Mouse (Mus musculus): ENCODE measurements around the gene Trem3. TPM values are rescaled to one million over a fixed set of nuclear protein-coding genes. Genes with fewer than 3 reads are reported as not detected.
A peak's percentile ranks its signal among the peaks of the same experiment; 100 is the strongest.

The Trem3 gene
- polyA plus RNA-seq, 1 experiment: not detected

DNA sequence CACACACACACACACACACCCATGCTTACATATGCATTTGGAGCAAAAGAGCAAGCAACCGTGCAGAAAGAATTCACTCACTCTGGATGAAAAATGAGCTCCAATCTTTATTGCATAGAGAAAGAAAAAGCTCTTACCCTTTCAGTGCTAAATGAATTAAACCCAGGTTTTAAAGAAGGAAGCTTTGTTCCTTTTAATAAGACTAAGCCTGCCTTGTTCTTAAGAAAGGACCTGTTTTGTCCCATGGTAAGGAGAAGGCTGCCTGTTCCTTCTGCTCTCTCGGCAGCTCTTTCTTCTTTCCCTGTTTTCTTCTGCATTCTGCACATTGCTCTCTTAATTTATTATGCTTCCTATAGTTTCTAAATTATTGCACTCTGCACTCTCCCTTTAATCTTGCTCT is 18.6 kb downstream of the Trem3 start:
- TF ChIP-seq GATA1 (IDR thresholded peaks at IDR 0.05; ENCODE audit: low read length) (no peak), TAL1 (IDR thresholded peaks at IDR 0.05; ENCODE audit: low read length) (no peak)
- peaks cover 71% of the 10 kb centered on the region for H3K4me1 ChIP-seq (ENCODE audit: control insufficient read depth)
- no peaks in the 10 kb centered on the region for H3K27me3 ChIP-seq (ENCODE audit: control insufficient read depth)
- peaks cover 16% of the 10 kb centered on the region for H3K36me3 ChIP-seq (ENCODE audit: control insufficient read depth)
- H3K9me3 ChIP-seq (ENCODE audit: control insufficient read depth, low read length): no peaks in the 10 kb centered on the region
- H3K4me3 ChIP-seq (replicated peaks): no peak overlapping the region

DNA sequence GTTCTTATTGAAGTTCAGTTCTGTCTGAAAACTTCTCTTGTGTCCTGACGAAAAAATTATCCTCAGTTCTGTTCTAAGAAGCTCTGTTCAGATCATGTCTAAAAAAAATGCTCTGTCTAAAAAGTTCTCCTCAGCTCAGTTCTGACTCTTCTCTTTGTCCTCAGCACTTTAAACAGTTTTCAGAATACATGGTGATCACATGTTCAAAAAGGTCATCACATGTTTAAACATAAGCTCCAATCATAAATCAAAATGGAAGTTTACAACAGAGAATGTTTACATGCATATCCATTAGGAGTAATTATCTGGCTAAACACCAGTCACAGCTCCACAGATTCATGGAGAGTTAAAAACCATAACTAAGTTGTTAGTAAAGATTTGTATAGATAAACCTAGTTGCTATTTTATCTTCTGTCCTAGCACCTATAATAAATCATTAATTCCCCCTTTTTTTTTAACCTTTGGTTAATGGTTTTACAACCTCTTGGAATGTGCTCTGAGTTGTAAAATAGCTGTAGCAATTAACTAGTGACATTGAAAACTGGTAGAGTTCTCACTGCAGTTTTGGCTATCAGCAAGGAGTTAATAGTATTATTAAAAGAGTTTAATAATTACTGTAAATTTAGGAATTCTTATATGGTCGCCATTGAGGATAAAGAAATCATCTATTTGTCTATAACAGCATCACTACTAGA is 19.2 kb downstream of the Trem3 start:
- no peaks in the 10 kb centered on the region for H3K27me3 ChIP-seq (ENCODE audit: control insufficient read depth)
- H3K4me1 ChIP-seq (ENCODE audit: control insufficient read depth): peaks cover 78% of the 10 kb centered on the region
- no peaks in the 10 kb centered on the region for H3K9me3 ChIP-seq (ENCODE audit: control insufficient read depth, low read length)
- TF ChIP-seq TAL1 (IDR thresholded peaks at IDR 0.05; ENCODE audit: low read length) (no peak), GATA1 (IDR thresholded peaks at IDR 0.05; ENCODE audit: low read length) (no peak)
- H3K4me3 ChIP-seq (replicated peaks): no peak overlapping the region
- H3K36me3 ChIP-seq (ENCODE audit: control insufficient read depth): peaks cover 16% of the 10 kb centered on the region

DNA sequence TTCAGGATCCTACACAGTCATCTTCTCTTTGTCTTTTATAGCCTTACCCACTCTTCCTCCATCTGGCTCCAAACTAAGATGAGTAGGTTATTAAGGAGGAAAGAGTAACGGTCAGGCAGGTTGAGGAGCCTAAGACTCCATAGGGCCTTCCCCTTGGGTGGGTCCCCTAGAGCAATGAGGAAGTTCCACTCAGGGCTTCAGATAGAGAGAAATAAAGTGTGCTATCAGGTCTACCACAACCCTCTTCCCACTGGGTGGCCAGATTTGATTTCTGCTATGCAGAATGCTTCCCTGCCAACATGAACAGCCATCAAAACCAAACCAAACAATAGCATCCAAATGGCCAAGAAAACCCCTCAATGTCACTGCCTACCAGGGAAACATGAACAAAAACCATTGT is 20.0 kb downstream of the Trem3 start:
- peaks cover 16% of the 10 kb centered on the region for H3K36me3 ChIP-seq (ENCODE audit: control insufficient read depth)
- no peaks in the 10 kb centered on the region for H3K27me3 ChIP-seq (ENCODE audit: control insufficient read depth)
- TF ChIP-seq TAL1 (IDR thresholded peaks at IDR 0.05; ENCODE audit: low read length) (no peak), GATA1 (IDR thresholded peaks at IDR 0.05; ENCODE audit: low read length) (no peak)
- H3K9me3 ChIP-seq (ENCODE audit: control insufficient read depth, low read length): no peaks in the 10 kb centered on the region; the same call in 1 of the 2 replicates
- H3K4me3 ChIP-seq (replicated peaks): no peak overlapping the region
- peaks cover 86% of the 10 kb centered on the region for H3K4me1 ChIP-seq (ENCODE audit: control insufficient read depth)

DNA sequence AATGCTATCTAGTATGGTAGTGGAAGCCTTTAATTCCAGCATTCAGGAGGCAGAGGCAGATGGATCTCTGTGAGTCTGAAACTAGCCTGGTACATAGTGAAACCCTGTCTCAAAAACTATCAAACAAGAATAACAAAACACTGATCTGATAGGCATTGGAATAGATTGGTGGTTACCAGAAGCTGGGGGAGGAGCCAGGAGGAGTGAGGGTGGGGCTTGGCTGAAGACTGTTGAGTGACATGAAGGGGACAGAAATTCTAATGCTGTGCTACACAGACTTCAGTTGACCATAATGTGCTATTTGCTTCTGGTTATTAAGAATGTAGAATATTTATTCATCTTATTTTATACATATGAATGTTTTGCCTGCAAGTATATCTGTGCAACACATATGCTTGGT is 20.7 kb downstream of the Trem3 start:
- peaks cover 20% of the 10 kb centered on the region for H3K36me3 ChIP-seq (ENCODE audit: control insufficient read depth)
- H3K27me3 ChIP-seq (ENCODE audit: control insufficient read depth): no peaks in the 10 kb centered on the region
- no peak overlapping the region for H3K4me3 ChIP-seq (replicated peaks)
- peaks cover 4% of the 10 kb centered on the region for H3K9me3 ChIP-seq (ENCODE audit: control insufficient read depth, low read length)
- no peak for TF ChIP-seq TAL1 (IDR thresholded peaks at IDR 0.05; ENCODE audit: low read length)
- TF ChIP-seq GATA1 (IDR thresholded peaks at IDR 0.05; ENCODE audit: low read length): no peak
- peaks cover 91% of the 10 kb centered on the region for H3K4me1 ChIP-seq (ENCODE audit: control insufficient read depth)

DNA sequence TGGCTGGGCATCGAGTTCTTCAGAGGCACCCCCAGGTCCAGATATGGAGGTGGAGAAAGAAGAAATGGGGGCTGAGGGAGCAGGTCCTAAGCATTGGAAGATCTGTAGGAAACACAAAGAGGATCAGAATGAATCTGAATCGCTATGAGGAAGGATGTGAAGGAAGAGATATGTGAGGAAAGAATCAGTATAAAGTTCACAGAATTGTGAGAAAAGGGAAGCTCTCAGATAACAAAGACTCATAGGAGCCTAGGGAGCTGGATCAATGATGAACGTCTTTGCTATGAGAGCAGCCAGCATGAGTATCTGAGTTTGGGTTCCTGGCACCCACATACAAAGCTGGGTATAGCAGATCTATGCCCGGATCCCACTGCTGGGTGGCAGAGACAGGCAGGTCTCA is 22.3 kb downstream of the Trem3 start:
- peaks cover 5% of the 10 kb centered on the region for H3K9me3 ChIP-seq (ENCODE audit: control insufficient read depth, low read length)
- H3K27me3 ChIP-seq (ENCODE audit: control insufficient read depth): no peaks in the 10 kb centered on the region
- TF ChIP-seq GATA1 (IDR thresholded peaks at IDR 0.05; ENCODE audit: low read length) (no peak), TAL1 (IDR thresholded peaks at IDR 0.05; ENCODE audit: low read length) (no peak)
- H3K36me3 ChIP-seq (ENCODE audit: control insufficient read depth): peaks cover 16% of the 10 kb centered on the region
- peaks cover 95% of the 10 kb centered on the region for H3K4me1 ChIP-seq (ENCODE audit: control insufficient read depth)
- H3K4me3 ChIP-seq (replicated peaks): peak overlapping the region; percentile 62

DNA sequence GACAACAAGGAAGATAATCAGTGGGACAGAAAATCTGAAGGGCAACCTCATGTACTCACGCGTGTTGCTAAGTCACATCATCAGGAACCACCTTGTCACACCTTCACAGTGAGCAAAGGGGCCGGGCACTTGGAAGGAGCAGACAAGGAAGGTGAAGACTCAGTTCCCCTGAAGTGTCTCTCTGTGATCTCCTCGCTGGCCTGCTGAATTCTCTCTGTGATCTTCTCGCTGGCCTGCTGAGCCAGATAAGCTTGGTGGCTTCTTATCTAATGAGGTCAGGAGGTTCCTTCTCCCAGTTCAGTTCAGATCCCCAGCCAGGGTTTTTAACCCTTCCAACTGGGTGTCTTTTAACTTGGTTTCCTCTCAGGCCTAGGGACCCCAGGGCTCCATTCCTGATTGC is 24.6 kb downstream of the Trem3 start:
- H3K36me3 ChIP-seq (ENCODE audit: control insufficient read depth): peaks cover 16% of the 10 kb centered on the region
- TF ChIP-seq GATA1 (IDR thresholded peaks at IDR 0.05; ENCODE audit: low read length): peak; percentile 98
- TF ChIP-seq TAL1 (IDR thresholded peaks at IDR 0.05; ENCODE audit: low read length): peak; percentile 89
- peaks cover 5% of the 10 kb centered on the region for H3K9me3 ChIP-seq (ENCODE audit: control insufficient read depth, low read length)
- no peaks in the 10 kb centered on the region for H3K27me3 ChIP-seq (ENCODE audit: control insufficient read depth)
- H3K4me1 ChIP-seq (ENCODE audit: control insufficient read depth): peaks cover 92% of the 10 kb centered on the region
- peak overlapping the region; percentile 62 for H3K4me3 ChIP-seq (replicated peaks)

DNA sequence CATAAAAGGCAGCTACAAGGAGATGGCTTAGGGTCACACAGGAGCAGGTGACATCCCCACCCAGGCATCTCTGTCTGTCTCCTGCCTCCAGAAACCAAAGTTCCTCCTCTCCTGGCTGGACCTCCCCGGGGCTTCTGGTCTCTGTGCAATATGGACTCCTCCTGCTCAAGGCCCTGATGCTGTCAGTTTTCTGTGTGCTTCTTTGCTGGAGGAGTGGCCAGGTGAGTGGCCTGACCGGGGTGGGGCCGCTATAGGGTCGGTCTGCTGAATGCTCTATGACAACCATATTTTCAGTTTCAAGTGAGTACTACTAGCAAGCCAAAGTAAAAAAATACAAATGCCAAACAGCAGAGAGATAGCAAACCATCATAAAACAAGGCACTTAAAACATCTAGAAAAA is 25.0 kb downstream of the Trem3 start:
- no peaks in the 10 kb centered on the region for H3K27me3 ChIP-seq (ENCODE audit: control insufficient read depth)
- H3K9me3 ChIP-seq (ENCODE audit: control insufficient read depth, low read length): peaks cover 5% of the 10 kb centered on the region
- peaks cover 88% of the 10 kb centered on the region for H3K4me1 ChIP-seq (ENCODE audit: control insufficient read depth)
- H3K4me3 ChIP-seq (replicated peaks): peak overlapping the region; percentile 62
- TF ChIP-seq TAL1 (IDR thresholded peaks at IDR 0.05; ENCODE audit: low read length) (no peak), GATA1 (IDR thresholded peaks at IDR 0.05; ENCODE audit: low read length) (no peak)
- peaks cover 16% of the 10 kb centered on the region for H3K36me3 ChIP-seq (ENCODE audit: control insufficient read depth)

DNA sequence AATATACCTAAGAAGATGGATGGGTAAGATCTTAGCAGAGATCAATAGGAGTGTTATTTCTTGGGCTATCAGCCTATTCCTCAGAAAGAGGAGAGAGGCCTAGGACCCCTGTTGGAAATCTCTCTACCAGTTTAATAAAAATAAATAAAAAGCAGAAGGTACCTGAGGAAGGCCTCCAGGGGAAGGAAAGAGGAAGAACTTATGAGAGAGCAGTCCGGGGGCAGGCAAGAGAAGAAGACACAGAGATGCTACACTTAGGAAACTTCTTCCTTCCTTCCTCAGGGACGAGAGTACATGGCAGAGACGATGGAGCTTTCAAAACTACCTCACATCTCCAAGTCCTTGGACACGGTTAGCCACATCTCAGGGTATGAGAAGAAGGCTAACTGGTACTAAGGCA is 26.5 kb downstream of the Trem3 start:
- TF ChIP-seq GATA1 (IDR thresholded peaks at IDR 0.05; ENCODE audit: low read length): no peak
- TF ChIP-seq TAL1 (IDR thresholded peaks at IDR 0.05; ENCODE audit: low read length): no peak
- peaks cover 76% of the 10 kb centered on the region for H3K4me1 ChIP-seq (ENCODE audit: control insufficient read depth)
- H3K4me3 ChIP-seq (replicated peaks): no peak overlapping the region
- peaks cover 15% of the 10 kb centered on the region for H3K36me3 ChIP-seq (ENCODE audit: control insufficient read depth)
- H3K9me3 ChIP-seq (ENCODE audit: control insufficient read depth, low read length): peaks cover 5% of the 10 kb centered on the region
- no peaks in the 10 kb centered on the region for H3K27me3 ChIP-seq (ENCODE audit: control insufficient read depth)

DNA sequence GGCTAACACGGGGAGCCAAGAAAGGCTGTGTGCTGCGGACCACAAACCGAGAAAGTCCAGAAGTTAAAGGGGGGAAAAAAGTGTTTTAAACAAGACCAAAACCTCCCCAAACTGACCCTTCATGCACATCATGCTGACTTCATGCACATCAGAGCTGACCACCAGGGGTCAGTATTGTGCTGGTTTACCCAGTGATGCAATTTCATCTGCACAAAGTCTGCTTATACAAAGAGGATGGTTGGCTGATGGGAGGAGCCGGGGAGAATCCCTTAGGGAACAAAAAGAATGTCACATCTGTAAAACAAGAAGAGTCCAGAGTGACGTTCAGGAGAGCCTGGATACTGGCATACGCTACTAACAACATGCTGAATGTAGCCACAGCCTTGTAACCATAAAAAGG is 27.3 kb downstream of the Trem3 start:
- TF ChIP-seq GATA1 (IDR thresholded peaks at IDR 0.05; ENCODE audit: low read length): no peak
- no peak for TF ChIP-seq TAL1 (IDR thresholded peaks at IDR 0.05; ENCODE audit: low read length)
- Histone ChIP-seq H3K4me3 (replicated peaks) (no peak overlapping the region), H3K36me3 (ENCODE audit: control insufficient read depth) (peaks cover 9% of the 10 kb centered on the region), H3K9me3 (ENCODE audit: control insufficient read depth, low read length) (peaks cover 5% of the 10 kb centered on the region), H3K4me1 (ENCODE audit: control insufficient read depth) (peaks cover 72% of the 10 kb centered on the region), H3K27me3 (ENCODE audit: control insufficient read depth) (no peaks in the 10 kb centered on the region)

DNA sequence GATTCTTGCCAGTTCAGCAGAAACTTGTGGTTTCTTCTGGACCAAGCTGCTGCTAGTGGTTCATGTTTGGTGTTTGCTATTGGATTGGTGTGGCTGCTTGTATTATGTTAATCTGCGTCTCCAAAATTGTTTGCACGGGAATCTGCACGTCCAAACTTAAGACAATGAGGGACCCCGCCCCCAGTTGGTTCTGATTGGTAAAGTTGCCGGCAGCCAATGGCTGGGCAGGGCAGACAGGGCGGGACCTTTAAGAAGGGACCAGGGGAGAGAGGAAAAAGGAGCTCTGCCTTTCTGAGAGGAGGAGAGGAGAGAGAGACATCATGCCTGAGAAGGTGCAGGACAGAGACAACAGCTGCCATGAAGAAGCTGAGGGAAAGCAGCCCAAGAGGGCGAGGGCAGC is 28.2 kb downstream of the Trem3 start:
- H3K9me3 ChIP-seq (ENCODE audit: control insufficient read depth, low read length): peaks cover 5% of the 10 kb centered on the region
- H3K4me1 ChIP-seq (ENCODE audit: control insufficient read depth): peaks cover 68% of the 10 kb centered on the region
- no peak for TF ChIP-seq GATA1 (IDR thresholded peaks at IDR 0.05; ENCODE audit: low read length)
- TF ChIP-seq TAL1 (IDR thresholded peaks at IDR 0.05; ENCODE audit: low read length): no peak
- H3K4me3 ChIP-seq (replicated peaks): no peak overlapping the region
- no peaks in the 10 kb centered on the region for H3K27me3 ChIP-seq (ENCODE audit: control insufficient read depth)
- H3K36me3 ChIP-seq (ENCODE audit: control insufficient read depth): peaks cover 9% of the 10 kb centered on the region

Data from erythroblast, embryonic 14.5 days (primary cell).